Mouse (Mus musculus) testis, adult 2 months (tissue): Measurements from ENCODE around the gene Cbx1.

Experiments used
- CTCF ChIP-seq: fragments of 200-500 bp; IDR thresholded peaks from 2 replicates; pipeline ENCODE4 v1.5.1; 2012; ENCODE audit warnings: low read depth, mild to moderate bottlenecking, inconsistent platforms, low read length, moderate library complexity; ENCODE audit not compliant: control insufficient read depth, insufficient read depth, insufficient replicate concordance
- POLR2A ChIP-seq: fragments of 200-500 bp; IDR thresholded peaks from 2 replicates; pipeline ENCODE4 v1.6.1; 2012; ENCODE audit warnings: low read depth, mild to moderate bottlenecking, inconsistent platforms, low read length, moderate library complexity; ENCODE audit not compliant: control insufficient read depth

DNA sequence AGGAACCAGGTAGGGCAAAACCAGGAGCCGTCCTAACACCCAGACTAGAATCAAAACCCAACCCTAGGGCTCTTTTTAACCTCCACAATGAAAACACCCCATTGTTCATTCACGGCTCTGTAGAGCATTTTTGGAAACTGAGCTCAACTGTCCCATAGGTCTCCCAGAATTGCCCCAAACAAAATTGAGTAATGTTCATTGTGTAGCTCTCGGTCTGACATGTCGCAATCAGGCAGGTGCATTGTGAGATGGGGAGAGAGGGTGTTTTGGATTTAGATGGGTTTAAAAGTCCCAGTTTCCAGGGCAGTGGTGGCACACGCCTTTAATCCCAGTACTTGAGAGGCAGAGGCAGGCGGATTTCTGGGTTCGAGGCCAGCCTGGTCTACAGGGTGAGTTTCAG is 50.5 kb downstream of the Cbx1 start:
- TF ChIP-seq CTCF (no peak), POLR2A (no peak)
